Mouse (Mus musculus): ENCODE results near the gene Wnt16. TPM values are rescaled to one million over a fixed set of nuclear protein-coding genes. Genes with fewer than 3 reads are reported as not detected.
A peak's percentile ranks its signal among the peaks of the same experiment; 100 is the strongest.

Wnt16 gene
- total RNA-seq, 2 experiments from 2014 or later = 1.5 to 2.1 TPM

- peak; percentile 71 to 91 for DNase-seq (ENCODE audit: low spot score in 2 of 2)
Measured at GRCm38 (mm10) chr6:22325364-22326072, 37.5 kb downstream of the Wnt16 start.

DNA sequence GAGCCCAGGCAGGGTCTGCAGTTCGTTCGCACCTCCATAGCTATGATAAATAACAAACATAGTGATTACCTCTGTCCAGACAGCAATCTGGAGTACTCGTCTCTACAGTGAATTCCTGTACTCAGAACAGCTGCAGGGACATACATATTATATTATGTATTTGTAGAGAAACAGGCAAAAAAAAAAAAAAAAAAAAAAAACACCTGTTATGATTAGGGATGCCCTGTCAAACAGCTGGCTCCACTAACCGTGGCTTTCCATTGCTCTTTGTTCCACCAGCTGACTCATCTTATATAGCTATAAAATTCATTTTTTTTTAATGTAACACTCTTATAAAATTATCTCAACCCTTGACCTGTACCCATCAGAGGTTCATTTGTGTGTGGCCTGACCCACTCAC, 38.3 kb downstream of the Wnt16 start:
- DNase-seq (ENCODE audit: low spot score in 2 of 2) = no peak

DNA sequence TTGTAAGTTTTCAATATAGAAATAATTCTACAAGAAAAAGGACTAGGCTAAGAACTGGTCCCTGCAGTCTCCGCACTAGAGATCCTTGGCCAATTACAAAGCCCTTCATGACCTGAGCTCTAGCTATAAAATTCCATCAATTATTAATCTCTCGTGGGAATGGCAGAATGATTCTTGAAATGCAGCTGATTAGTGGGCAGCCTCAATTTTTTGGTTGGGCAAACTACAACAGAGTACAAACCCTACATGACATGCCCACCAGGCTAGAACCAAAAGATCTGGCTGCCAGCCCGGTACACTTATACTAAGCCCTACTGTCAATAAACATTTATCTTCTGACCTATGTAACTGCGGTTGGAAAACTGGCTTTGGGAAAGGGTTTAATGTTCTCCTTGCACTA, 39.1 kb downstream of the Wnt16 start:
- no peak for DNase-seq (ENCODE audit: low spot score in 2 of 2)

- DNase-seq (ENCODE audit: low spot score in 2 of 2) = no peak
Measured at GRCm38 (mm10) chr6:22327931-22328330, 39.9 kb downstream of the Wnt16 start.

GRCm38 (mm10) chr6:22330169-22330960, 42.3 kb downstream of the Wnt16 start:
- DNase-seq (ENCODE audit: low spot score in 2 of 2) = no peak

GRCm38 (mm10) chr6:22332548-22332947, 44.5 kb downstream of the Wnt16 start:
- DNase-seq (ENCODE audit: low spot score in 2 of 2) = no peak

DNA sequence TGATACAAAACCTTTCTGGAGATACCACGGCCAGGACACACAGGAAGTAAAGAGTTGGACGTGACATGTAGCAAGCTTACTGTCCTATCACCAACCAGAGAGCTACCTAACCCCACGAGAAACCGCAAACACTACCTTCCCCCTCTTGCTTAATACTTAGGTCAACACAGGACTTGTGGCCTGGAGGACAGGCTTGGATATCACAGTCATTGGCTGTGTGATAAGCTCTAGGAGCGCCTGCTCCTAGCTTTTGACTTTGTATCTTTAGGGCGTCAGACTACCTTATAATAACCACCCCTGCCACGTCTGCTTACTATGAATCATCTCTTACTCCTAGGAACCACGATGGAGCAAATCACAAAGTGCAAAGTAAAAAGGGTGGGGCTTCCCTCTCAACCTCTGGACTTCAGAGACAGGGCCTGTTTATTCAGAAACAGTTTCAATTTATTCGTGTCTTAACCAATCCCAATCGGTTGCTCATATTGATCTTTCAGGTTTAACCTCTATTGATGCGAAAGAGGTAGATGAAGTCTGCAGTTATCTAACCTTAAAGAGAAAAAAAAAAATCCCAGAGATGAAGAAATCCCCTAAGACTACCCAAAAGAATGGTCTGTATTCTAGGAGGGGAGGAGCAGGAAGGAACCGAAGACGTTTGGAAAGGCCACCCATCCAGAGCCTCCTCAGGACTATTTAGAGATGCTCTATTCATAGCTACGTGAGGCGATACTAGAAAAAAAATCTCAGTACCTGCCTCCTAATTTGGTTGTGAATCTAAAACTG, 51.9 kb downstream of the Wnt16 start:
- DNase-seq (ENCODE audit: low spot score in 2 of 2) = no peak

GRCm38 (mm10) chr6:22340779-22341178, 52.8 kb downstream of the Wnt16 start:
- DNase-seq (ENCODE audit: low spot score in 2 of 2) = no peak

DNA sequence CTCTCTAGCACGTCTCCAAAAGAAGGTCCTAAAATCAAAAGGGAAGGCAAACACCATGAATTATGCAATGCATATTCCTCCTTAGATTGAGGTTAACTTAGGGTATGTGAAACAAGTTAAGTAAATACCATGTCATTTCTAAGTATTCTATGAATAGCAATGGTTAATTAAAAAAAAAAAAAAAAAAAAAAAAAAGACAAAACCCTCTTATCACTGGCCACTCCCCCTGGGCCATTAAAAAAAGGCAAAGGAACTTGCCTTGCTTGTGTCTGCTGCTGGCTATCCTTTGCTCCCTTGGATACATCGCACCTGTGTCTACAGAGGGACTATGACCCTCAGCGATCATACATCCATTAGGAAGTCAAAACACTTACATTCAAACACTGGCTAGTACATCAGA, 55.3 kb downstream of the Wnt16 start:
- DNase-seq (ENCODE audit: low spot score in 2 of 2) = no peak

GRCm38 (mm10) chr6:22343706-22344105, 55.7 kb downstream of the Wnt16 start:
- no peak for DNase-seq (ENCODE audit: low spot score in 2 of 2)

GRCm38 (mm10) chr6:22344443-22344842, 56.4 kb downstream of the Wnt16 start:
- no peak for DNase-seq (ENCODE audit: low spot score in 2 of 2)

GRCm38 (mm10) chr6:22347132-22347902, 59.3 kb downstream of the Wnt16 start:
- no peak for DNase-seq (ENCODE audit: low spot score in 2 of 2)

Other genes with a start within 250 kb of the Wnt16 start
- 10 to 100 TPM; 58.3 to 60.5 TPM for gene Fam3c, start 68.0 kb downstream of the Wnt16 start, total RNA-seq (2021)

Data from layer of hippocampus, adult 18-20 months (tissue).